Comparison of ENCODE assay signal across 17 mouse cellular contexts in genomic region chr1:125945136-125945535, GRCm38 (mm10). TPM values are rescaled to one million over a fixed set of nuclear protein-coding genes. Genes with fewer than 3 reads are reported as not detected.
DNase-seq lines count a peak whose midpoint lies in the region; ATAC-seq and TF ChIP-seq lines count a peak whose summit lies in the region.
"Had no signal": no experiment of that assay in that cellular context is flagged by ENCODE, and none has a peak within 500 bp of the region (broad histone marks: within the 10 kb centered on the region; RNA-seq: fewer than 3 reads in every experiment).

No protein-coding gene starts in this region.

- no peaks in the 10 kb centered on the region for H3K27me3 ChIP-seq in forebrain, embryonic 14.5 days (replicated peaks; ENCODE audit: control insufficient read depth, insufficient read depth, low read length)
- H3K27me3 ChIP-seq in forebrain, embryonic 10.5 days (ENCODE audit: poor library complexity, severe bottlenecking) = no peaks in the 10 kb centered on the region
- H3K27me3 ChIP-seq in midbrain, embryonic 11.5 days (ENCODE audit: control insufficient read depth, insufficient read depth, low read length) = no peaks in the 10 kb centered on the region
- H3K27me3 ChIP-seq in midbrain, postnatal 0 days (ENCODE audit: insufficient read depth, low read length) = no peaks in the 10 kb centered on the region
- H3K27me3 ChIP-seq in liver, embryonic 11.5 days (replicated peaks; ENCODE audit: control insufficient read depth, insufficient read depth, low read length) = no peaks in the 10 kb centered on the region
- H3K27me3 ChIP-seq: embryonic facial prominence, embryonic 13.5 days; heart, embryonic 15.5 days; megakaryocyte, embryonic 14.5 days had no signal

- no peaks in the 10 kb centered on the region for H3K36me3 ChIP-seq in forebrain, embryonic 14.5 days (ENCODE audit: control insufficient read depth, insufficient read depth, low read length)
- H3K36me3 ChIP-seq in forebrain, embryonic 10.5 days (replicated peaks) = no peaks in the 10 kb centered on the region
- no peaks in the 10 kb centered on the region for H3K36me3 ChIP-seq in midbrain, embryonic 11.5 days (ENCODE audit: control insufficient read depth, insufficient read depth, low read length)
- H3K36me3 ChIP-seq in midbrain, postnatal 0 days (ENCODE audit: insufficient read depth, low read length) = no peaks in the 10 kb centered on the region
- no peaks in the 10 kb centered on the region for H3K36me3 ChIP-seq in liver, embryonic 11.5 days (ENCODE audit: control insufficient read depth, insufficient read depth, low read length)
- H3K36me3 ChIP-seq: embryonic facial prominence, embryonic 13.5 days; heart, embryonic 15.5 days had no signal

- no peaks in the 10 kb centered on the region for H3K4me1 ChIP-seq in forebrain, embryonic 14.5 days (ENCODE audit: control insufficient read depth, insufficient read depth, low read length)
- H3K4me1 ChIP-seq in forebrain, embryonic 10.5 days = no peaks in the 10 kb centered on the region
- no peaks in the 10 kb centered on the region for H3K4me1 ChIP-seq in midbrain, embryonic 11.5 days (ENCODE audit: control insufficient read depth, insufficient read depth, low read length)
- no peaks in the 10 kb centered on the region for H3K4me1 ChIP-seq in midbrain, postnatal 0 days (ENCODE audit: insufficient read depth, low read length)
- no peaks in the 10 kb centered on the region for H3K4me1 ChIP-seq in liver, embryonic 11.5 days (replicated peaks; ENCODE audit: control insufficient read depth, insufficient read depth, low read length)
- H3K4me1 ChIP-seq: embryonic facial prominence, embryonic 13.5 days; heart, embryonic 15.5 days; megakaryocyte, embryonic 14.5 days had no signal

- H3K27ac ChIP-seq in forebrain, embryonic 14.5 days (ENCODE audit: low read depth, low read length) = no peak overlapping the region
- no peak overlapping the region for H3K27ac ChIP-seq in forebrain, embryonic 10.5 days
- no peak overlapping the region for H3K27ac ChIP-seq in midbrain, embryonic 11.5 days (ENCODE audit: low read depth, low read length)
- H3K27ac ChIP-seq in midbrain, postnatal 0 days (ENCODE audit: low read depth, low read length) = no peak overlapping the region
- no peak overlapping the region for H3K27ac ChIP-seq in liver, embryonic 11.5 days (ENCODE audit: low read depth, low read length)
- H3K27ac ChIP-seq: embryonic facial prominence, embryonic 13.5 days; heart, embryonic 15.5 days; hindbrain, embryonic 14.5 days had no signal

- TF ChIP-seq CTCF in midbrain, postnatal 0 days (IDR thresholded peaks at IDR 0.05) = no peak

- H3K9me3 ChIP-seq in forebrain, embryonic 14.5 days (replicated peaks; ENCODE audit: control insufficient read depth, low read length) = no peaks in the 10 kb centered on the region
- H3K9me3 ChIP-seq in forebrain, embryonic 10.5 days = no peaks in the 10 kb centered on the region
- H3K9me3 ChIP-seq in midbrain, embryonic 11.5 days (ENCODE audit: control insufficient read depth, low read length) = no peaks in the 10 kb centered on the region
- H3K9me3 ChIP-seq in midbrain, postnatal 0 days (ENCODE audit: low read length) = no peaks in the 10 kb centered on the region
- no peaks in the 10 kb centered on the region for H3K9me3 ChIP-seq in liver, embryonic 11.5 days (ENCODE audit: control insufficient read depth, low read length)
- H3K9me3 ChIP-seq: embryonic facial prominence, embryonic 13.5 days; heart, embryonic 15.5 days; megakaryocyte, embryonic 14.5 days had no signal

- H3K9ac ChIP-seq in forebrain, embryonic 14.5 days (ENCODE audit: low read length) = no peak overlapping the region
- no peak overlapping the region for H3K9ac ChIP-seq in midbrain, embryonic 11.5 days (ENCODE audit: low read length)
- H3K9ac ChIP-seq in midbrain, postnatal 0 days (replicated peaks; ENCODE audit: low read length, poor library complexity, severe bottlenecking) = no peak overlapping the region
- H3K9ac ChIP-seq in liver, embryonic 11.5 days (ENCODE audit: low read depth, low read length) = no peak overlapping the region
- H3K9ac ChIP-seq: embryonic facial prominence, embryonic 13.5 days; heart, embryonic 15.5 days; hindbrain, embryonic 14.5 days had no signal

- 65% methylated on average over 9 of the region's 9 CpGs for WGBS in forebrain, embryonic 14.5 days
- WGBS in forebrain, embryonic 10.5 days = 90% methylated on average over 9 of the region's 9 CpGs
- 83% methylated on average over 9 of the region's 9 CpGs for WGBS in midbrain, embryonic 11.5 days
- 76% methylated on average over 9 of the region's 9 CpGs for WGBS in midbrain, postnatal 0 days
- 77% methylated on average over 9 of the region's 9 CpGs for WGBS in liver, embryonic 11.5 days

- DNase-seq in forebrain, embryonic 14.5 days (ENCODE audit: low spot score) = peak; percentile 37
- no peak for DNase-seq in forebrain, embryonic 10.5 days (ENCODE audit: extremely low spot score, low spot score)
- peak; percentile 57 for DNase-seq in midbrain, embryonic 11.5 days (ENCODE audit: low spot score, missing footprints)
- no peak for DNase-seq in midbrain, postnatal 0 days (ENCODE audit: low spot score)
- peak; percentile 56 to 62 for DNase-seq in layer of hippocampus, postnatal 36 days
- DNase-seq in right cerebral cortex, postnatal 36 days (ENCODE audit: low spot score in 2 of 2) = peak; percentile 55 to 59
- DNase-seq in liver, embryonic 11.5 days (ENCODE audit: low spot score) = no peak
- DNase-seq in embryo, embryonic 10.5 days (ENCODE audit: low spot score) = no peak
- DNase-seq: cerebellum, adult 8-10 months; gastrocnemius, postnatal 10 days; thymus, postnatal 36 days had no signal

- H3K4me3 ChIP-seq in forebrain, embryonic 14.5 days (ENCODE audit: low read depth, low read length) = no peak overlapping the region
- no peak overlapping the region for H3K4me3 ChIP-seq in forebrain, embryonic 10.5 days
- H3K4me3 ChIP-seq in midbrain, embryonic 11.5 days (ENCODE audit: low read depth, low read length) = no peak overlapping the region
- no peak overlapping the region for H3K4me3 ChIP-seq in midbrain, postnatal 0 days (ENCODE audit: low read depth, low read length)
- H3K4me3 ChIP-seq in liver, embryonic 11.5 days (ENCODE audit: low read depth, low read length) = no peak overlapping the region
- H3K4me3 ChIP-seq: embryonic facial prominence, embryonic 13.5 days; heart, embryonic 15.5 days; megakaryocyte, embryonic 14.5 days; myocyte had no signal

- no peak overlapping the region for H3K4me2 ChIP-seq in forebrain, embryonic 14.5 days (ENCODE audit: low read length)
- no peak overlapping the region for H3K4me2 ChIP-seq in midbrain, embryonic 11.5 days
- no peak overlapping the region for H3K4me2 ChIP-seq in midbrain, postnatal 0 days (ENCODE audit: low read depth, low read length, poor library complexity, severe bottlenecking)
- no peak overlapping the region for H3K4me2 ChIP-seq in liver, embryonic 11.5 days
- H3K4me2 ChIP-seq: embryonic facial prominence, embryonic 13.5 days; heart, embryonic 15.5 days; hindbrain, embryonic 14.5 days had no signal

- no peak; the same call in 1 of the 2 replicates for ATAC-seq in forebrain, embryonic 14.5 days
- no peak for ATAC-seq in midbrain, embryonic 11.5 days (ENCODE audit: low FRiP score)
- ATAC-seq in midbrain, postnatal 0 days (ENCODE audit: low FRiP score) = no peak
- ATAC-seq in liver, embryonic 11.5 days (replicated peaks; ENCODE audit: low FRiP score) = no peak

RNA-seq across cellular contexts. Expression of gene Lypd1, which starts 32.2 kb away (rescaled TPM):
- polyA plus RNA-seq in forebrain, embryonic 14.5 days (2014; fragmentation: Nextera tagmentation; extraction: Ambion mirVana) = 21.9 and 27.8 TPM in 2 replicates
- 1.2 and 1.9 TPM in 2 replicates for polyA plus RNA-seq in forebrain, embryonic 10.5 days (2016; fragmentation: Nextera tagmentation; extraction: Ambion mirVana)
- 4.3 and 5.3 TPM in 2 replicates for polyA plus RNA-seq in midbrain, embryonic 11.5 days (2014; fragmentation: Nextera tagmentation; extraction: Ambion mirVana)
- 116 and 120 TPM in 2 replicates for total RNA-seq in midbrain, postnatal 0 days (2014; rRNA removed)
- polyA plus RNA-seq in midbrain, postnatal 0 days (2015; fragmentation: Nextera tagmentation; extraction: Ambion mirVana) = 92.8 and 106 TPM in 2 replicates
- 100 to 1,000 TPM in 1 of 2 experiments, 10 to 100 TPM in 1; 99.3 to 100 TPM for total RNA-seq in layer of hippocampus, postnatal 36 days (2021)
- 0.34 and 0.92 TPM in 2 replicates for polyA plus RNA-seq in liver, embryonic 11.5 days (2014; fragmentation: Nextera tagmentation; extraction: Ambion mirVana)
- total RNA-seq: liver, adult 2 months had no signal
- polyA plus RNA-seq: liver, adult 2 months had no signal

Comparison
In these comparisons a context has a peak if more than half of its experiments do, and no peak if none do; other contexts are left out.
1. DNase-seq: peak in forebrain, embryonic 14.5 days (single experiment), midbrain, embryonic 11.5 days (single experiment), layer of hippocampus, postnatal 36 days (2 of 2) and right cerebral cortex, postnatal 36 days (2 of 2); none in forebrain, embryonic 10.5 days (single experiment), midbrain, postnatal 0 days (single experiment), liver, embryonic 11.5 days (single experiment) and embryo, embryonic 10.5 days (single experiment).